Mouse (Mus musculus): Measurements from ENCODE around the gene Arhgap45.

- TF ChIP-seq CTCF (IDR thresholded peaks at IDR 0.05; ENCODE audit: extremely low read depth, insufficient read length, insufficient replicate concordance, low read depth, low read length) (no peak), POLR2A (IDR thresholded peaks at IDR 0.05; ENCODE audit: low read depth, low read length) (no peak)
Observed at GRCm38 (mm10) chr10:80044087-80044486, 27.6 kb downstream of the Arhgap45 start.

Measured in small intestine, adult 2 months (tissue).